Mouse (Mus musculus): ENCODE measurements at regions not wholly inside any gene's neighbourhood (a gene's known extent, or its start where the extent isn't known, plus 50 kb on each side); places are given as distances from the start of the nearest gene placed in this dataset.

- no peak for TF ChIP-seq EP300 (IDR thresholded peaks at IDR 0.05; ENCODE audit: insufficient read depth, low read depth, low read length)
- TF ChIP-seq POLR2A (IDR thresholded peaks at IDR 0.05; ENCODE audit: insufficient read depth, low read depth, low read length): no peak
- TF ChIP-seq CTCF (IDR thresholded peaks at IDR 0.05): no peak
These were observed 206.2 kb downstream of the Mreg start for GRCm38 (mm10) chr1:72005956-72006355.
